Mouse (Mus musculus): ENCODE measurements around the gene Sema5b. TPM values are rescaled to one million over a fixed set of nuclear protein-coding genes. Genes with fewer than 3 reads are reported as not detected.

The Sema5b gene
- polyA plus RNA-seq, 1 experiment from 2014 or later: 22.4 TPM

- CTCF ChIA-PET: interaction anchor here (1.6 to 1.8 kb wide), 2 partner anchors 15 to 36 kb away, joined by 4 read pairs; no protein-coding TSS in a partner anchor
- no peak for TF ChIP-seq CTCF (IDR thresholded peaks at IDR 0.05)
- DNase-seq (ENCODE audit: low read depth, low spot score): no peak
- peaks cover 34% of the 10 kb centered on the region for H3K27me3 ChIP-seq
- in situ Hi-C loops (cut with MboI; ENCODE audit: low pct_unique_long_range_greater_than_20kb): no loop called here
- peak; percentile 35 for ATAC-seq
- POLR2A ChIA-PET: interaction anchor here (0.6 kb wide), 1 partner anchor 33 kb away, joined by 3 read pairs; no protein-coding TSS in a partner anchor
Observed at GRCm38 (mm10) chr16:35517976-35518951, 22.7 kb upstream of the Sema5b start.

- H3K27me3 ChIP-seq: peaks cover 37% of the 10 kb centered on the region
- no peak for ATAC-seq
- in situ Hi-C loops (cut with MboI; ENCODE audit: low pct_unique_long_range_greater_than_20kb): no loop called here
- POLR2A ChIA-PET: no interaction called here
- CTCF ChIA-PET: no interaction called here
- TF ChIP-seq CTCF (IDR thresholded peaks at IDR 0.05): no peak
- no peak for DNase-seq (ENCODE audit: low read depth, low spot score)
Observed at GRCm38 (mm10) chr16:35519245-35519644, 21.7 kb upstream of the Sema5b start.

GRCm38 (mm10) chr16:35524200-35524599 is 16.7 kb upstream of the Sema5b start:
- POLR2A ChIA-PET: interaction anchor here (0.6 kb wide), 1 partner anchor 13 kb away, joined by 3 read pairs; no protein-coding TSS in a partner anchor
- in situ Hi-C loops (cut with MboI; ENCODE audit: low pct_unique_long_range_greater_than_20kb): no loop called here
- DNase-seq (ENCODE audit: low read depth, low spot score): no peak
- no peak for TF ChIP-seq CTCF (IDR thresholded peaks at IDR 0.05)
- no peak for ATAC-seq
- CTCF ChIA-PET: interaction anchor here (1.0 to 3.2 kb wide), 5 partner anchors 8 to 41 kb away, joined by 3 to 16 read pairs (median 3); partner anchors contain the start of gene Sema5b
- H3K27me3 ChIP-seq: peaks cover 40% of the 10 kb centered on the region

- TF ChIP-seq CTCF (IDR thresholded peaks at IDR 0.05): no peak
- no peak for ATAC-seq
- in situ Hi-C loops (cut with MboI; ENCODE audit: low pct_unique_long_range_greater_than_20kb): loop anchor here (5.0 to 10.0 kb wide), 4 partner anchors 183 to 410 kb away; no protein-coding TSS in a partner anchor
- POLR2A ChIA-PET: no interaction called here
- peaks cover 79% of the 10 kb centered on the region for H3K27me3 ChIP-seq
- CTCF ChIA-PET: interaction anchor here (4.8 kb wide), 1 partner anchor 94 kb away, joined by 20 read pairs; no protein-coding TSS in a partner anchor
- no peak for DNase-seq (ENCODE audit: low read depth, low spot score)
Observed at GRCm38 (mm10) chr16:35534630-35535029, 6.3 kb upstream of the Sema5b start.

- peaks cover 70% of the 10 kb centered on the region for H3K27me3 ChIP-seq
- CTCF ChIA-PET: interaction anchor here (1.3 to 5.8 kb wide), 2 partner anchors 24 to 92 kb away, joined by 3 to 88 read pairs; no protein-coding TSS in a partner anchor
- no peak for DNase-seq (ENCODE audit: low read depth, low spot score)
- no peak for TF ChIP-seq CTCF (IDR thresholded peaks at IDR 0.05)
- in situ Hi-C loops (cut with MboI; ENCODE audit: low pct_unique_long_range_greater_than_20kb): loop anchor here (5.0 to 10.0 kb wide), 4 partner anchors 180 to 413 kb away; no protein-coding TSS in a partner anchor
- no peak for ATAC-seq
- POLR2A ChIA-PET: interaction anchor here (1.0 kb wide), 1 partner anchor 90 kb away, joined by 3 read pairs; no protein-coding TSS in a partner anchor
Observed at GRCm38 (mm10) chr16:35537651-35538050, 3.3 kb upstream of the Sema5b start.

- peaks cover 59% of the 10 kb centered on the region for H3K27me3 ChIP-seq
- ATAC-seq (no peak), DNase-seq (ENCODE audit: low read depth, low spot score) (no peak)
- no peak for TF ChIP-seq CTCF (IDR thresholded peaks at IDR 0.05)
- ChIA-PET POLR2A (no interaction called here), CTCF (interaction anchor here (1.5 to 5.8 kb wide), 5 partner anchors 12 to 90 kb away, joined by 3 to 88 read pairs (median 12); no protein-coding TSS in a partner anchor)
- in situ Hi-C loops (cut with MboI; ENCODE audit: low pct_unique_long_range_greater_than_20kb): loop anchor here (5.0 to 10.0 kb wide), 4 partner anchors 178 to 414 kb away; no protein-coding TSS in a partner anchor
Observed at GRCm38 (mm10) chr16:35539041-35539440, 1.9 kb upstream of the Sema5b start.

- peaks cover 47% of the 10 kb centered on the region for H3K27me3 ChIP-seq
- CTCF ChIA-PET: interaction anchor here (0.7 to 5.8 kb wide), 37 partner anchors 8 to 282 kb away, joined by 3 to 88 read pairs (median 5); partner anchors contain the start of gene Sec22a
- peak; percentile 24 for DNase-seq (ENCODE audit: low read depth, low spot score)
- ATAC-seq: peak; percentile 72
- no peak for TF ChIP-seq CTCF (IDR thresholded peaks at IDR 0.05)
- in situ Hi-C loops (cut with MboI; ENCODE audit: low pct_unique_long_range_greater_than_20kb): loop anchor here (5.0 kb wide), 1 partner anchor 87 kb away; no protein-coding TSS in a partner anchor
- POLR2A ChIA-PET: interaction anchor here (0.6 to 1.9 kb wide), 8 partner anchors 10 to 168 kb away, joined by 3 to 8 read pairs (median 4); no protein-coding TSS in a partner anchor
Observed at GRCm38 (mm10) chr16:35540333-35541116, 420 bp upstream of the Sema5b start.

- peaks cover 42% of the 10 kb centered on the region for H3K27me3 ChIP-seq
- in situ Hi-C loops (cut with MboI; ENCODE audit: low pct_unique_long_range_greater_than_20kb): loop anchor here (5.0 kb wide), 1 partner anchor 85 kb away; no protein-coding TSS in a partner anchor
- CTCF ChIA-PET: interaction anchor here (0.7 to 5.8 kb wide), 11 partner anchors 10 to 222 kb away, joined by 3 to 88 read pairs (median 9); no protein-coding TSS in a partner anchor
- no peak for TF ChIP-seq CTCF (IDR thresholded peaks at IDR 0.05)
- peak; percentile 24 for ATAC-seq
- DNase-seq (ENCODE audit: low read depth, low spot score): no peak
- POLR2A ChIA-PET: interaction anchor here (0.9 to 1.9 kb wide), 4 partner anchors 9 to 90 kb away, joined by 3 to 8 read pairs (median 4); no protein-coding TSS in a partner anchor
Observed at GRCm38 (mm10) chr16:35541661-35542420, 896 bp downstream of the Sema5b start.

- no peak for TF ChIP-seq CTCF (IDR thresholded peaks at IDR 0.05)
- H3K27me3 ChIP-seq: peaks cover 36% of the 10 kb centered on the region
- ChIA-PET POLR2A (no interaction called here), CTCF (no interaction called here)
- in situ Hi-C loops (cut with MboI; ENCODE audit: low pct_unique_long_range_greater_than_20kb): loop anchor here (5.0 kb wide), 1 partner anchor 85 kb away; no protein-coding TSS in a partner anchor
- ATAC-seq: no peak
- no peak for DNase-seq (ENCODE audit: low read depth, low spot score)
Observed at GRCm38 (mm10) chr16:35542421-35542780, 1.5 kb downstream of the Sema5b start.

Data from Patski (cell line).